Mouse (Mus musculus) bone marrow, adult 2 months (tissue): Measurements from ENCODE around the gene Kirrel3.

Source experiments
- CTCF ChIP-seq: fragments of 200-500 bp; IDR thresholded peaks from 2 replicates; pipeline ENCODE4 v1.5.1; 2011; ENCODE audit warnings: low read length, control low read depth; ENCODE audit not compliant: control insufficient read depth, insufficient read depth
- POLR2A ChIP-seq: fragments of 200-500 bp; IDR thresholded peaks from 2 replicates; pipeline ENCODE4 v1.6.1; 2011; ENCODE audit warnings: low read depth, mild to moderate bottlenecking, control low read depth, low read length, borderline replicate concordance; ENCODE audit not compliant: control insufficient read depth

DNA sequence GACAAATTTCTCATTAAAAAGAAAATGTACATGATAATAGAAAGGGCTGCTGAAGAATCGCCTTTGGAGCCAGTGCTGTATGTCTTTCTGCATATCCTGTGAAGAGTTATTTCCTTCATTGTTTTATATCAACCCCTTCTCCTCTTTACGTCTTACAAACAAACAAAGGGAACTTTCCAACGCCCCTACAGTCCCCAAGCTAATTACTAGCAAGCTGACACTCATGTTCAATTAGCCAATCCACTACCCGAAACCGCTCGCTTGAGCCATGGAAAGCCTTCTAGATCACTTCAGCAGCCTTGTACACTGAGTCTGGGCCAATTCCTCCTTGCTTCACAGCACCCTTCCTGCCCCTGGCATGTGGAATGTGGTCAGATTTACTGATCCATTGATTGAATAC is 150.0 kb downstream of the Kirrel3 start:
- no peak for TF ChIP-seq CTCF
- no peak for TF ChIP-seq POLR2A
